Mouse (Mus musculus) left cerebral cortex, adult 18-20 months (tissue): Measurements from ENCODE around the gene Tnnc1. TPM values are rescaled to one million over a fixed set of nuclear protein-coding genes. Genes with fewer than 3 reads are reported as not detected.
A peak's percentile ranks its signal among the peaks of the same experiment; 100 is the strongest.

Experiments
- DNase-seq, 2 experiments: peaks; one replicate each; pipeline ENCODE4 v3.0.0; 2021 to 2022; ENCODE audit warnings: low spot score in 2 of 2, mixed read lengths in 1 of 2
- total RNA-seq, 2 experiments: library from RNA; stranded (reverse); gene quantifications; 2 replicates each; pipeline ENCODE4 v1.2.3; 2021

The Tnnc1 gene
- total RNA-seq, 2 experiments from 2014 or later = 18.8 to 20.1 TPM

DNA sequence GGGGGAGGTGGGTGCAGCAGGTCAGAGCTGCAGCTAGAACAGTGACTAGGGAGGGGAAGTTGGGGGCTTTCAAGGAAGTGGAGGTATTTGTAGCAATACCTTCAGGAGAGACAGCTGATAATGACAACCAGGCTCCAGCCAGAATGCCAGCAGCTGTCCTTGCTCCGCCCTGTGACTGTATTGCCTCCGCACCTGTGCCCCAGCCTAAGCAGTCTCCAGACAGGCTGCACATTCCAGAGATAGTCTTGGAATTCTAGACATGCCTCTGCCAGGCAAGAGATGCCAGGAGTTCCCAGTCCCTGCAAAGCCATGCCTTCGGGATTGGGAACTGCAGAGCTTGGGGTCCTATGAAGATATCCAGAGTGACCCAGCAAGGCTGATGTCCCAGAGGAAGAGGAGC is 4.4 kb downstream of the Tnnc1 start:
- no peak for DNase-seq

DNA sequence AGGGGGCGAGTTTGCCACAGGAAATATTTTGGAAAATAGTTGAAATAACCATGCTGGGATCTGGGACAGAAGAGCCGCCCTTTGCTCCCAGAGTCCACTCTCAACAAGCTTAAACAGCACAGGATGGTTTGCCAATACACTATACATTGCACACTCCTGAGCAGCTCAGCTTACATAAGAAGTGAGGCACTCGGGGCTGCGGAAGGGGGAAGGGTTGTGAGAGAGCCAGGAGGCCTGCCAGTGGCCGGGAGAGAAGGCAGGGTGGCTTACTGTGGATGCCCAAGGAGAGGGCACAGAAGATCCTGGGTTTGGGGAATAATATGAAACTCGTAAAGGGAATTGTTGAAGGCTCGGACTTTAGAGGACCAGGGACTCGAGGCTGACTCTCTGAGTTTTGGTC is 5.8 kb downstream of the Tnnc1 start:
- DNase-seq = no peak

DNA sequence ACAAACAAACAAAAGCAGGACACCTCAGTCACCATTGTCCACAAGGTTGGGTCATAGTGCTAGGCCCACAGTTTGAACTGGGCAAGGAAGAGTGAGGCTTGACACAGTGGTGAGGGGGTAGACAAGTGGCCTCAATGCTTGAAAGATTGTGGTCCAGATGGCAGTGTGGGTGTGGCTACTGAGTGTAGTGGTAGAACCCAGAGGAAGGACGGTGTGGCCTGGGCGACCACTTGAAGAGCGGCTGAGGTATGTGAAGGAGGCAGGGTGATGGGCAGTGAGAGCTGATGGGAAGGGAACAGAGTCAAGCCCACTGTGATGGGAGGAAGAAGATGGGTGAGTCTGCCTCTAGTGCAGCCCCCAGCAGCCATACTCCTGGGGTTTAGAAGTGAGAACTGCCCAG is 6.6 kb downstream of the Tnnc1 start:
- DNase-seq = no peak

DNA sequence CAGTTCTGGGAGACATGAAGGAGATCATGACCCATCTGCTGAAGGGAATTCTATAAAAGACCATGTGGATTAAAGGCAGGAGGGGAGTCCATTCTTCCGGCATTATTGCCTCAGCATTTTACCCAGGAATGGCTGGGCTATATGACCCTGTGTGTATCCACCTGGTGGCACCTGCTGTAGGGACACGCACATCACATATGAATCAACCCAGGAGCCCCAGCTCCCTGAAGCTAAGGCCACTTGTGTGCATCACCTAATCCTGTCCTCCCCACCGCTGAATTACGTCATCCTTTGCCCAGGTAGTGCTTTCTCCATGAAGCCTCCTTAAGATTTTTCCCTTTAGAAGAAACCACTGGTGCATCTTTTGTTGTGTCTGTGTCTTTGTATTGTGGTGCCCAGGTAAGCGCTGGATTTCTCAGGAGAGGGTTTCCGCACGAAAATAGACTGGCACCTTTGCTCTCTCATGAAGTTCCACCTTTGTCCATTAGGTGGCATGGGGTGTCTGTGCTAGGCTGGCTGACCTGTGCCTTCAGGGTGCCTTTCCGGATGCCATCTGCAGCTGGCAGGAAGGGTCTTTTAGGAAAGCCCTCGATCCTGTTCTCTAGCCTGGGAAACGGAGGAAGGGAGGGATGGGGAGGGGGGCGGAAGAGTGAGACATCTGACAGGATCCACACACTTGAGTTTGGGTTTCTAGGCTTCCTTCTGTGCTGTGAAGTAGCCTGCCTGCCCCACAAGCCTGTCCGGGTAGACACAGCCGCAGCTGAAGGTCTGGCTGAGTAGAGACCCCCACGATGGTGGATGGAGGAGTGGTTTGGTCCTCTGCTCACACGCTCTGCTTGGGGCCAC is 7.3 kb downstream of the Tnnc1 start:
- DNase-seq = peak; percentile 54 to 69

DNA sequence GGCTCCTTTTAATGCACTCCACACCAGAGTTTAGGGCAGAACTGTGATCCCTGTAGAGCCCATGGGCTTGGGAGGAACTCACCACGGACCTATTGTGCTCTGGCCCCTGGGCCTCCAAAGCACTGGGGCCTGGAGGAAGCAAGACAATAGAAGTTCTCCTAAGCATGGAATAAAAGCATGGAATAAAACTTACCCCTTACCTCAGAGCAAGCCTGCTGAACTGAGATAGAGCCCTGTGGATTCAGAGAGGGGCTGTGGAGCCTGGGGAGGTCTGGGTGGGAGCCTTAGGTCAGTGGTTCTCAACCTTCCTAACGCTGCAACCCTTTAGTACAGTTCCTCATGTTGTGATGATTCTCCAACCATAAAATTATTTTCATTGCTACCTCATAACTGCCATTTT is 8.7 kb downstream of the Tnnc1 start, which contains the start of gene Nisch:
Gene Nisch, minus strand, starts transcription at position 101 of the 400 bp plus-strand sequence.
- no peak for DNase-seq

DNA sequence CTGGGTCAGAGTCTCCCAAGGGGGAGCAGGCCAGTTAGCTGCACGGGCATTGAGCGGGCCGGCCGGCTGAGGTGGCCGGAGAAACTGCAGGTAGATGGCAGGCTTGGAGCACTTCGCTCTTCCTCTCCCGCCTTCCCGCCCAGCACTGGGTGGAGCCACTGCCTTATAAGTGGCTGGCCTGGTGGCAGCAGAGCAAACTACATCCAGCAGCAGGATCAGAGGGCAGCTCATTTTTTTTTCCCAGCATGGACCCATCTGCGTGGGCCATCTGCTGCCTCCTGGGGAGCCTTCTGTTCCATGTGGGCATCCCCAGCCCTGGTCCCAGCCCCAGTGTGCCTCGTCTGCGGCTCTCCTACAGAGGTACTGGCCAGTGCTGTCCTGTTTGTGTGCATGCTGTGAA is 9.6 kb downstream of the Tnnc1 start, which contains the start of gene Sema3g:
Gene Sema3g, plus strand, starts transcription at position 195 of the 400 bp plus-strand sequence.
- no peak for DNase-seq

DNA sequence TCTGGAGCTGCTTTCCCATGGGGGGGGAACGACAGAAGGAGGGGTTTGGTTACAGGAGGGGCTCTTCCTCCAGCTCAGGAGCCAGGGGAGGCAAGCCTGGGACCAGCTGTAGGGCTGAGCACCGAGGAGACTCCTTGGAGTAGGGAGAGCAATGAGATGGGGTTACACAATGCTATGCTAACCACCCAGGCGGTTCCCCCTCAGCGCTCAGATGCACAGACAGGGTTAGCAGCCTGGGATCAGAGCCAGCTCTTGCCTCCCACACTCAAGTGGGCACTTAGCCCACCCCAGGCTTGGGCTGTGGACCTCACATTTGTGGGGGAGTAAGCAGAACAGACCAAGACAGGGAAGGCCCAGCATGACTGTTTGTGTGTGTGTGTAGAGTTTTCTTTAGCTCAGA is 18.9 kb downstream of the Tnnc1 start:
- peak; percentile 44 to 67 for DNase-seq

DNA sequence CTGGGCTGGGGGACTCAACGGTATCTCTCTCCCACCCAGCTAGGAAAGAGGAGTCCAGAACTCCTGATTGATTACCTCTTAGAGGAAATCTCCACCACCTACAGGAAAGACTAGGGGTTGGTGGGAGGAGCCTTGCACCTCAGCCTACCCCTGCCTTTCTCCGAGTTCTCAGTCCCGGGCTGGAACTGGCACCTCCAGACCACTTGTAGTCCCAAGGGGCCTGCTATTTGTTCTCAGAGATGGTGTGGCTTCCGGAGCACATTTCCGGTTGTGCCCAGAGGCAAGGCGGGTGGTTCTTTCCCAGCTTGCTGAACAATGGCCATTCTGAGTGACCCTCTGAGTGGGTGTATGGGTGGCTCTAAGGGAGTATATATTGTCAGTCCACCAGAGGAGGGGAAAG is 20.1 kb downstream of the Tnnc1 start:
- DNase-seq = no peak

DNA sequence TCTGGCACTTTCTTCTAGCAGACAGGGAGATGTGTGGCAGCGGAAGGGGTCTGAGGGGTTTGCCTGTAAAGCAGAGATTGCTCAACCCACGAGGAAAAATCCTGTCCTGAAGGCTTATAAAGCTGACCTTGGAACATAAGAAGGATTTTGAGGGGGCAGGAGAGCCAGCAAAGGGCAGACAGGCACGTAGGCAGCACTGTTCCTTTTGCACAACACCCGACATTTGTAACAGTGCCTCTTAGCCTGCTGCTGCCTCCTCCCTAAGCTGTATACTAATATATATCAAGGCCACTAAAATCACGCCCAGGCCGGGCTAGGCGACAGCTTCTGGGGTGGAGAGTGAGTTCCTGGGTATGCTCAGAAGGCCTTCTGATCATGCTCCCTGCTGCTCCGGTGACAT is 22.3 kb downstream of the Tnnc1 start:
- DNase-seq = no peak

DNA sequence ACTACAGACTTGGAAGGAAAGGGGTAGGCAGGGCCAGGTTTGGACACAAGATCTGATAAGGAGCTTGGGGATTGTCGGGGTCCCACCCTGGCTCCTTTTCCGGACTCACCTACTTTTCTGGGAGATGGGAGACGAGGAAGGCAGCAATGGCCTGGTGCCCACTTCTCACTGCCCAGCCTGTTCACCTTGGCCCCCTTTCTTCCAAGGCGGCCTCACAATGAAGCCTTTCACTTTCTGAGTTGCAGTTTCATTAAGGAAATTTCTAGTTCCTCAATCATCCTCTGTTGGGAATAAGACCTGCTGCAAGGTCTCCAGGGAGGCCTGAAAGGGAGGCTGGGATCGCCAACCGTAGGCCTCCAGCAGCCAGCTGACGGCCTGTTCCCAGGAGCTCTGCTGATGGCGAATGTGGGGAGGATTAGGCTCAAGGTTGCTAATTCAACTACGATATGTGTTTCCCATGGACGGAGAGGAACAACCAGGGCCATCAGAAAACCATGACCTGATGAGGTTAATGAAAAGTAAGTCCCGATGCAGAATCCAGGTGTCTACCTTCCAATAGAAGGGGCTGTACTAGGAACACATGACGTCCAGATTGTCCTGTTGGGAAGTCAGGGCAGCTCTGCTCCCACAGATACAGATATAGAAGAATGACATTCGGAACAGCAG is 24.4 kb downstream of the Tnnc1 start:
- no peak for DNase-seq

DNA sequence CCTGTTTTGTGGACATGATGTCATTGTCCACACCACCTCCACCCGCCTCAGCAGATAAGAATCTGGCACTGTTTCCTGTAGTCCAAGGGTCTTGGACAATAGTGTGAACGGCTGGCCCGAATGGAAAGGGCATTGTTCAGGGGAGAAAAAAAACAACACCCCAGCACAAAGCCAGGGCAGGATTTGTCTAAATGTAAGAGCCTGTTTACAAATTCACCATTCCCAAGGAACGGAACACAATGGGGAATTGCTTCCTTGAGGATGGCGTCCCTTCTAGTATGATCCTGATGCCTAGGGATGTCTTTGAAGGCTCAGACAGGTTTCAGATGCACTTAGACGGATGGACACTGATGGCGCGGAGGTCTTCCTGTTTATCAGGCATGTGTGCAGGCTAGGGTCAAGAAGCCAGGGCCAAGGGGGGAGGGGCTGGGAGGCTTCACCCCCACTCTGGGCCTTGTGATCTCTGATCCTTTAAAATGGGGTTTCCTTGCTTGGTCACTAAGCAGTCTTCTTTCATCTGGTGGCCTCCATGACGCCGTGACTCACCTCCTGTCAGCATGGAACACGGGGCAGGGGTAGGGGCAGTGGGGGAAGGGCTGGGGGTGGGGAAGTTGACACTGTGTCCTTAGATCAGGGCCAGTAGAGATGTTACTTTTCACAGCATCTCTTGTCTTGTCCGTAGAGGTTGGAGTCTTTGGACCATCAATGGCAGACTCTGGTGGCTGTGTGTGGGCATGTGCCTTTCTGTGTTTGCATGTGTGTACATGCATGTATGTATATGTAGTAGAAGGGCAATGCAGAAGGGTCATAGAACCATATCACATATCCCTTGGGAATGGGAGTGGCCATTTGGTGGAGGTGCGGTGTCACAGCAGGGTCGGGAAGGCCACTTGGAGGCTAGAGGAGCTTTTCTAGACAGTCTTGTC is 25.2 kb downstream of the Tnnc1 start:
- DNase-seq = no peak

DNA sequence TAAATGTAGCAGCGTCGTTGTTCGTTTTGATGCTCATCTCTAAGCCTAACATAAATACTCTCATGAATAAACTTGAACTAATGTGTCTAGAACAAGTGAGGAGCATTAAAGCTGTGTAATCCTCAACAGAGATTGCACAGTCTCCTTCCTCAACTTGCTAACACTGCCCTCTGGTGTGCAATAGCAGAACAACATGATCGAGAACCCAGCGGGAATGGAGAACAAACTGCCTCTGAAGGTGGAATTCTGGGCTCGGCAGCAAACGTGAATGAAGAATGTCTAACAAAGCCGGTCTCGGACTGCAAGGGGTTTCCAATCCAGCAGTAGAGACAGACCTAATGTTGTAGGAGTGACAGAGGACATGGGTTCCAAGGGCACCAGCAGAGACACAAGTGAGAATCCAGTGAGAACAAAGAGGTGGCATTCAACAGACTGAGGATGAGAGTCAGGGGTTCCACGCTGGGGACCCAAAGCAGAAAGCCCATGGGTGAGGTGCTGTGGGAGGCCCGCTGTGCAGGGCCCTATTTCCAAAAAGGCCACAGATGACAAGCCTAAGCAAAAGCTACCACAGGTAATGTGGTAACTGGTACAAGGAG is 26.0 kb downstream of the Tnnc1 start:
- peak; percentile 86 to 93 for DNase-seq

DNA sequence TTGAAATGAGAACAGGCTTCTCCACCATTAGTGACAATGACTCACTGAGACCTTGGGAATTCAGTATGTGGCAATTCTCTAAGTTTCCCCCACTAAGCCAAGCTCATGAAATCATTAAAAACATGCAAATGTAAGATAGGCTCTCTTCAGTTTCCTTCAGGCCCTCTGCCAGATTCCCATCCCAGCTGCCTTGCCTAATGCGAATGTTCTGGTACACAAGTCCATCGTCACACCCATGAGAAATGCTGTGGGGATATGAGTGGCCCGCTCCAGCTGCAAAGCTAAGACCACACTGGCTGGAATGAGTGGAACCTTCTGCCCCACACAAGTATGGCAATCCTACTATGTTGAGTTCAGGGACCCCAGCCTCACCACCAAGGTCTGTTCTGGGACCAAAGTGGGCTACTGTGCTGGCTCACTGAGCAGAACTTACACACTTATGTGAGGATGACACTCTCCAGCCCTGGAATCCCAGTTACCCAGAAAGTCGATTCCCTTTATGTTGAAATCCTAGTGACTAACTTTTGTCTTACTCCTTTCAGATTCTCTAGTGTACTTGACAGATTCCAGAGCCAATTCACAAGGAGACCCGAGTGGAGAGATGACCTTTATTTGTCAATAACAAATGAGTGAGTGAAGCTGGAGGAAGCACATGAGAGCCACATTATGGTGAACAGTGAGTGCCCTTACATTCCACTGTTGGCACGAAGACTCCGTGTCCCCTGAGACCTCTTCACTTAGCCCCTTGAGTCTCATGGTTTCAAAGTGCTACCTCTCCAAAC is 29.2 kb downstream of the Tnnc1 start:
- no peak for DNase-seq

DNA sequence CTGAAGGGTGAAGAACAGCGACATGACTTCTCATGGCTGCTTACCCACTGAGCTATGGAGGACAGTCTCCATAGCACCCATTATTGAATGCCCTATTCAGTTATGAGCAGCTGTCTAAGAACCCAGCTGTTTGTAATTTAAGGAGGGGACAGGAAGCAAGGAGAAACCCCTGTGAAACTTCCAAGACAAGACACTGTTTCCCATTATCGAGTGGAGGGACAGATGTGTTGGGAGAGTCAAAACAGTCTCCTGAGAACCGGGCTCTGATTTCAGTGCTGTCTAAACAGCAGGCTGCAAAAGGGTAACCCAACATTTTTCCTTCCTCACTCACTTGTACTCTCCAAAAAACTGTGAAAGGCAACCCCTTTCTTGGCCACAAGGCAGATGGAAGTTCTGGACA is 32.4 kb downstream of the Tnnc1 start:
- no peak for DNase-seq

DNA sequence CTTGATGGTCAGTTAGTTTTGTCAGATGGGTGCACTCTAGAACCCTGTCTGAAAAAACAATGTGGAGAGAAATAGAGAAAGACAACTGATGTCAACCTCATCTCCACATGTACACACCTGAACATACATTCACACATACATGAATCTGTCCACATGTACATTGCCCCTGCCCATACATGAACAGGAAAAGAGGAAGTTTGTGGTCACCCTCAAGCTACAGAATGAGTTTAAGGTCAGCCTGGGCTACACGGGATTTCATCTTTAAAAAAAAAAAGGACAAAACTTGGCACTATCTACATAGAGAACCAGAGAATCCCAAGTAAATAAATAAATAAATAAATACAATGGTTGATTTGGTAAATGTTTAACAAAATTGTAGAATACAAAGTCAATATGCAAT is 36.7 kb downstream of the Tnnc1 start:
- no peak for DNase-seq

DNA sequence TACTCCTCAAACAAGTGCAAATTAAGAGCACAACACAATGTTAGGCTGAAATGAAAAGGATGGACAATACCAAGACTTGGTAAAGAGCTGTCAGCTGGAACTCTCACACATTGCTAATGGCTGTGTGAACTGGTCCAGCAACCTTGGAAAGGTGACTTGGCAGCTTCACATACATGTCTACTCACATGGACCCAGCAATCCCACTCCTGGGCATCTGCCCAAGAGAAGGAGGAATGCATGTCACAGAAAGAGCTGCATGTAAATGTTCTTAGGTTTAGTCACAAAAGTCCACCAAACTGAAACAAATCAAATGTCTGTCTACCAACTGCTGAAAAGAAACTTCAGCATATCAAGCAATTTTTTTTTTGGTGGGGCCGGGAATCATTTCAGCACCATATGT is 37.8 kb downstream of the Tnnc1 start:
- DNase-seq = no peak

DNA sequence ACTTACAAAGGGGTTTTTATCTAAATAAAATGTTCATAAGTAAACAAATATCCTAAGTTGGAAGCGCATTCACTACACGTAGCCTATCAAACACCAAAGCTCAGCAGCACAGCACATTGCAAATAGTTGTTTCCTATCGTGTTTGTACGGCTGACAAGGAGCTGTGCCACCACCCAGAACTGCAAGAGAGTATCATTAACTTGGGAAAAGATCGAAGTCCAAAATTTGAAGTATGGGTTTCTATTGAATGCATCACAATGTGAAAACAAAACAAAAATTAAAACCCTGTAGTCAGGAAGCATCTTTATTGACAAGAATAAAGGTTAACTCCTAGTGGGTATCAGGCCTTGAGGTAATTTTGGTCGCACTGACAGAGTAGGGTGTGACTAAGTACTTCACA is 40.3 kb downstream of the Tnnc1 start:
- DNase-seq = no peak

DNA sequence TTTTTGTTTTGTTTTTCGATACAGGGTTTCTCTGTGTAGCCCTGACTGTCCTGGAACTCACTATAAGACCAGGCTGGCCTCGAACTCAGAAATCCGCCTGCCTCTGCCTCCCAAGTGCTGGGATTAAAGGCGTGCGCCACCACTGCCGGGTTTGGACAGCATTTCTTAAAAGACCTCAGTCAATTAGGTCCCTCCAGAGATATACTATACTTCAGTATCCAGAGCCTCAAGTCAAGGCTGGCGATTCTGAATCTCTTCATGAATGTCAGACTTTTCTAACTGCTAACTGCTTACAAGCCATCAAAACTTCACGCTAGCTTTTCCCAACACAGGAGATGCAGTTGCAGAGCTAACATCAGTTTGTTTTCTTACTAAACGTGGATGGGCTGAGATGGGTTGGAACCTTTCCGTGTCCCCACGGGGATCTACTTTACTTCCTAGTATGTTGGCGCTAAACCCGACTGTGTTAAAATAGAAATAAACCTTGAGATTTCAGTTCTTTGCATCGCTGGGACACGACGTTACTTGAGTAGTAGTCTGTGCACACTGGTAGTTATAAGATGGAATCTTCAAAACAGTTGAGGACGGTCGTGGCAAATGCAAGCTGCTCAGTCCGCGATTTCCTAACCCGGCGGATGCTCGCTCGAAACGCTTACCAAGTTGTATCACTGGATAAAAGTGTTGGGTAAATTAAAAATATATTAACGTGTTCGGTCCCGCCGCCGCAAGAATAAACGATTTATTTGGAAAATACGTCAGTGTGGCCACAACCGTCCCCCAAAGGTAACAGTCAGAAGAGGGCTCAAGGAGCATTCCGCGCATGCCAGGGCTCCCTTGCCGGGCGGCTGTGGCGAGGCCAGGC is 42.3 kb downstream of the Tnnc1 start:
- DNase-seq = no peak

DNA sequence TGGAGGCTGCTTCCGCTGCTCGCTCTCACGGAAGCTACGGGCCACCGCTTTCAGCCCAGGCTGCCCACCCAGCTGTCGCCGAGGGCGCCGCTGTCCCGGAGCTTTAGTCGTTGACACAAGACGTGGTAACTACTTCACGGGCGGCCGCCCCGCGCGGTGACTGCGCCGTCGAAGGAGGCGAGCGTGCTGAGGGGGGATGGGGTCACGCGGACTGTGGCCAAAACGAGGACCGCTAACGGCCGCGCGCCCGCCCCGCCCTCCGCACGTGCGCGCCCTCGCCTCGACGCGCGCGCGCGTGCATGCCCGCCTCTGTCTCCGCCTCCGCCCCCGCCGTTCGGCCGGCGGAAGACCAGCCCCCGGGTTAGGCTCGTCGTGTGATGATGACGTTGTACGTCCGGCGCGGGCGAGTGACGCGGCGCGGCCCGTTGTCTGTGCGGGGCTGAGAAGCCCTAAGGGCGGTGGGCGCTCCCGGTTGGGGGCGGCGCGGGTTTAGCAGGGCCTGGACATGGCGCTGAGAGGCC is 43.0 kb downstream of the Tnnc1 start, which contains the start of the genes Phf7 and Bap1:
Gene Phf7, minus strand, starts transcription at position 234 of the 521 bp plus-strand sequence.
Gene Bap1, plus strand, starts transcription at position 367 of the 521 bp plus-strand sequence.
- peak; percentile 97 for DNase-seq
